Mouse (Mus musculus): ENCODE measurements around the gene Akt1s1. TPM values are rescaled to one million over a fixed set of nuclear protein-coding genes. Genes with fewer than 3 reads are reported as not detected.
A peak's percentile ranks its signal among the peaks of the same experiment; 100 is the strongest.

Akt1s1 gene
- total and polyA plus RNA-seq, 3 experiments = 9.5 to 24.2 (median 23.3) TPM

DNA sequence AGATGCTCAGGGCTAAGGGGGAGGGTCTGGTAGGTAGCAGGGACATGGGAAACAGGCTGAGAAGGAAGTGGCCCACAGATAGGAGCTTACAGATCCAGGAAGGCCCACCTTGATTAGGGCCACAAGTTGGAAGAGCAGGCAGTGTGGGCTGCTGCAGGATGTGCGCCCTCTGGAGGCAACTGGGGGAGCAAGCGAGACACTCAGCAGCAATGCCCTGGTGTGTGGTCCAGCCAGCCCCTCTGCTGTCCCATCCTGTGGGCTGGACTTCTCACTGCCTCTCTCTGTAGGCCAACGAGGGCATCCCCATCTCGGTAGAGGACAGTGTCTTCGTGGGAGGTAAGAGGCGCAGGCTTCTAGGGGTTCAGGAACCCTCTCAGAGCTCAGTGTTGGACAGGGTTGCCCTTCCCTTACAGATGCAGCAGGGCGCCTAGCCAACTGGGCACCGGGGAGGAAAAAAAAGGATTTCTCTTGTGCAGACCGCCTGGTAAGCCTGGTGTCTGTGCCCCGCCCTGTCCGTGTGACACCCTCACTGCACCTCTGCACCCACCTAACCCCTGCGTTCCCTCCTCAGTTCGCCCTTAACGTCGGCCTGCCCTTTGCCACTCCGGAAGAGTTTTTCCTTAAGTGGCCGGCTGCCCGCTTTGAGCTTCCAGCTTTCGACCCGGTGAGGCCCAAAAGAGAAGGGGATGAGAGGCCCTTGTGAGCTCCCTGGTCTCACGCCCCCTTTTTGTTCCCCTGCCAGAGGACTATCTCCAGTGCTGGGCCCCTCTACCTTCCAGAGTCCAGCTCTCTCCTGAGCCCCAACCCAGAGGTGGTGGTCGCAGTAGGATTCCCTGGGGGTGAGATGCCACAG, 12.0 kb downstream of the Akt1s1 start:
- Histone ChIP-seq H3K36me3 (replicated peaks in 1 of 2; ENCODE audit: control insufficient read depth in 1 of 2, insufficient read depth in 1 of 2, low read length in 1 of 2) (peaks cover 41 to 68% of the 10 kb centered on the region in 2 experiments), H3K79me2 (replicated peaks; ENCODE audit: control insufficient read depth, extremely low read depth, insufficient read depth, poor library complexity, severe bottlenecking) (no peaks in the 10 kb centered on the region), H3K9ac (ENCODE audit: insufficient read depth, low read depth) (no peak overlapping the region), H3K27ac (ENCODE audit: insufficient read depth, low read depth) (peak overlapping the region; percentile 24; the same call in 1 of the 2 replicates), H3K9me3 (replicated peaks; ENCODE audit: low read length) (no peaks in the 10 kb centered on the region), H3K27me3 (replicated peaks) (no peaks in the 10 kb centered on the region), H3K4me2 (ENCODE audit: insufficient read depth, low read depth, poor library complexity, severe bottlenecking) (no peak overlapping the region), H3K4me3 (replicated peaks in 1 of 3; ENCODE audit: low read depth in 2 of 3, low read length in 2 of 3, poor library complexity in 1 of 3) (no peak overlapping the region), H3K4me1 (ENCODE audit: control insufficient read depth in 1 of 2, insufficient read depth in 2 of 2) (peaks cover 24 to 61% of the 10 kb centered on the region in 2 experiments)
- TF ChIP-seq MAZ (IDR thresholded peaks at IDR 0.05; ENCODE audit: low read depth, low read length) (no peak), CHD2 (IDR thresholded peaks at IDR 0.05; ENCODE audit: low read length) (no peak), GABPA (IDR thresholded peaks at IDR 0.05; ENCODE audit: insufficient replicate concordance, low read depth, low read length) (no peak), TBP (conservative IDR thresholded peaks at IDR 0.05; ENCODE audit: low read depth, low read length) (no peak), ELF1 (IDR thresholded peaks at IDR 0.05; ENCODE audit: low read depth, low read length) (no peak), MAFK (IDR thresholded peaks at IDR 0.05; ENCODE audit: insufficient replicate concordance, low read length) (no peak), CTCF (conservative IDR thresholded peaks at IDR 0.05 in 1 of 2, IDR thresholded peaks at IDR 0.05 in 1 of 2; ENCODE audit: low read depth in 2 of 2, low read length in 2 of 2) (peak; percentile 78 to 80), USF2 (conservative IDR thresholded peaks at IDR 0.05; ENCODE audit: low read depth, low read length) (no peak), ZKSCAN1 (IDR thresholded peaks at IDR 0.05; ENCODE audit: borderline replicate concordance, low read depth, low read length) (no peak), USF1 (IDR thresholded peaks at IDR 0.05; ENCODE audit: low read depth, low read length) (no peak), ZNF384 (IDR thresholded peaks at IDR 0.05; ENCODE audit: low read depth, low read length) (no peak), NELFE (IDR thresholded peaks at IDR 0.05; ENCODE audit: low read depth, low read length) (no peak), POLR2AphosphoS2 (IDR thresholded peaks at IDR 0.05; ENCODE audit: low read depth, low read length) (no peak), IRF4 (IDR thresholded peaks at IDR 0.05; ENCODE audit: low read depth, low read length) (no peak), UBTF (IDR thresholded peaks at IDR 0.05; ENCODE audit: low read depth, low read length) (no peak), KAT2A (IDR thresholded peaks at IDR 0.05; ENCODE audit: insufficient replicate concordance, low read length) (no peak), MEF2A (IDR thresholded peaks at IDR 0.05; ENCODE audit: borderline replicate concordance, low read depth, low read length) (no peak), MYC (IDR thresholded peaks at IDR 0.05; ENCODE audit: low read depth, low read length) (no peak), POLR2A (IDR thresholded peaks at IDR 0.05; ENCODE audit: low read depth, low read length) (no peak), PAX5 (IDR thresholded peaks at IDR 0.05; ENCODE audit: low read length) (no peak), ZC3H11A (IDR thresholded peaks at IDR 0.05; ENCODE audit: low read depth, low read length) (no peak), RAD21 (IDR thresholded peaks at IDR 0.05; ENCODE audit: low read depth, low read length) (peak; percentile 47), BHLHE40 (IDR thresholded peaks at IDR 0.05; ENCODE audit: low read depth, low read length) (no peak), CHD1 (IDR thresholded peaks at IDR 0.05; ENCODE audit: low read depth, low read length) (no peak), SMC3 (IDR thresholded peaks at IDR 0.05; ENCODE audit: low read depth, low read length) (peak; percentile 75)
- no peak for DNase-seq (ENCODE audit: extremely low read depth)
- in situ Hi-C loops (cut with MboI; ENCODE audit: low pct_ligation_motif_present, low pct_unique_long_range_greater_than_20kb, low sequenced_read_pairs) = no loop called here
- dilution Hi-C loops (cut with MboI; ENCODE audit: extremely low pct_ligation_motif_present, extremely low pct_unique_long_range_greater_than_20kb, low sequenced_read_pairs) = no loop called here

All from CH12.LX (cell line).